Mouse (Mus musculus) neutrophil, adult 5-6 weeks (primary cell): Measurements from ENCODE around the gene Eef1a2. TPM values are rescaled to one million over a fixed set of nuclear protein-coding genes. Genes with fewer than 3 reads are reported as not detected.

Experiments used
- ATAC-seq: fragments of 151-379, 151-347 bp; 2 replicates; pipeline ENCODE4 v1.8.0; 2017; ENCODE audit warnings: mild to moderate bottlenecking, moderate TSS enrichment; ENCODE audit not compliant: insufficient number of reproducible peaks, poor library complexity, low FRiP score, severe bottlenecking; ENCODE audit errors: extremely low read depth
- total RNA-seq: library from RNA; stranded (forward); fragments of 200-1000 nt; gene quantifications from 2 replicates; pipeline ENCODE4 v1.2.3, GENCODE M21; 2017

Gene Eef1a2
- total RNA-seq, 1 experiment from 2014 or later: not detected

GRCm38 (mm10) chr2:181100087-181100486, 56.7 kb downstream of the Eef1a2 start:
- ATAC-seq: no peak

Other genes with a start within 250 kb of the Eef1a2 start
- gene Ythdf1, start 236.1 kb downstream of the Eef1a2 start, total RNA-seq: 28.0 and 32.9 TPM in 2 replicates
- not detected in 2 replicates for gene Birc7, start 228.0 kb downstream of the Eef1a2 start, total RNA-seq
- not detected in 2 replicates for gene Nkain4, start 202.3 kb downstream of the Eef1a2 start, total RNA-seq
- 53.9 and 65.8 TPM in 2 replicates for gene Arfgap1, start 189.8 kb downstream of the Eef1a2 start, total RNA-seq
- gene Col20a1, start 170.5 kb downstream of the Eef1a2 start, total RNA-seq: 1.6 and 3.6 TPM in 2 replicates
- gene Chrna4, start 113.5 kb downstream of the Eef1a2 start, total RNA-seq: not detected in 2 replicates
- not detected in 2 replicates for gene Kcnq2, start 21.7 kb downstream of the Eef1a2 start, total RNA-seq
- gene Ppdpf, start 30.2 kb upstream of the Eef1a2 start, total RNA-seq: 128 and 151 TPM in 2 replicates
- 0.12 and 0.74 TPM in 2 replicates for gene Ptk6, start 45.8 kb upstream of the Eef1a2 start, total RNA-seq
- gene Srms, start 56.2 kb upstream of the Eef1a2 start, total RNA-seq: 1.2 and 1.7 TPM in 2 replicates
- gene Fndc11, start 63.0 kb upstream of the Eef1a2 start, total RNA-seq: 0.58 TPM in 1 of 2 replicates, not detected in the other
- 139 and 141 TPM in 2 replicates for gene Helz2, start 85.0 kb upstream of the Eef1a2 start, total RNA-seq
- 47.4 and 57.6 TPM in 2 replicates for gene Gmeb2, start 131.0 kb upstream of the Eef1a2 start, total RNA-seq
- gene Stmn3, start 157.5 kb upstream of the Eef1a2 start, total RNA-seq: not detected in 2 replicates
- gene Rtel1, start 162.7 kb upstream of the Eef1a2 start, total RNA-seq: 49.7 and 51.6 TPM in 2 replicates
- gene Zgpat, start 207.9 kb upstream of the Eef1a2 start, total RNA-seq: 81.7 and 86.8 TPM in 2 replicates
- 61.3 and 74.3 TPM in 2 replicates for gene Arfrp1, start 208.4 kb upstream of the Eef1a2 start, total RNA-seq
- gene Lime1, start 223.1 kb upstream of the Eef1a2 start, total RNA-seq: 54.9 and 70.6 TPM in 2 replicates